Mouse (Mus musculus) intestine, postnatal 0 days (tissue): Measurements from ENCODE around the gene Gstp1. TPM values are rescaled to one million over a fixed set of nuclear protein-coding genes. Genes with fewer than 3 reads are reported as not detected.
A peak's percentile ranks its signal among the peaks of the same experiment; 100 is the strongest.

Experiments
- ATAC-seq: fragments of 200-750 bp; cut with Nextera tagmentation; 2 replicates; pipeline ENCODE4 v1.8.0; 2017; ENCODE audit warnings: mild to moderate bottlenecking, moderate TSS enrichment, moderate library complexity
- H3K27ac ChIP-seq: fragments of 300-500 bp; sonication (generic); 2 replicates; pipeline ENCODE4 v1.5.1; 2014; ENCODE audit warnings: mild to moderate bottlenecking, low read depth, low read length, moderate library complexity
- H3K27me3 ChIP-seq: fragments of 300-500 bp; sonication (generic); replicated peaks from 2 replicates; pipeline ENCODE4 v1.6.1; 2014; ENCODE audit warnings: low read length, mixed read lengths; ENCODE audit not compliant: control insufficient read depth, insufficient read depth
- H3K36me3 ChIP-seq: fragments of 300-500 bp; sonication (generic); 2 replicates; pipeline ENCODE4 v1.6.1; 2014; ENCODE audit warnings: mild to moderate bottlenecking, moderate library complexity; ENCODE audit not compliant: control insufficient read depth, insufficient read depth
- H3K4me1 ChIP-seq: fragments of 300-500 bp; sonication (generic); replicated peaks from 2 replicates; pipeline ENCODE4 v1.6.1; 2014; ENCODE audit warnings: antibody characterized with exemption, low read length, mixed read lengths; ENCODE audit not compliant: control insufficient read depth, insufficient read depth
- H3K4me2 ChIP-seq: fragments of 300-500 bp; sonication (generic); replicated peaks from 2 replicates; pipeline ENCODE4 v1.6.1; 2014; ENCODE audit warnings: low read depth, mild to moderate bottlenecking, moderate library complexity
- H3K4me3 ChIP-seq: fragments of 300-500 bp; sonication (generic); 2 replicates; pipeline ENCODE4 v1.5.1; 2014; ENCODE audit warnings: low read depth, low read length
- H3K9ac ChIP-seq: fragments of 300-500 bp; sonication (generic); 2 replicates; pipeline ENCODE4 v1.6.1; 2014; ENCODE audit warnings: mild to moderate bottlenecking, low read depth, low read length
- H3K9me3 ChIP-seq: fragments of 300-500 bp; sonication (generic); 2 replicates; pipeline ENCODE4 v1.6.1; 2016; ENCODE audit warnings: mixed run types; ENCODE audit not compliant: control insufficient read depth
- CTCF ChIP-seq: sonication (generic); IDR thresholded peaks from 2 replicates; pipeline ENCODE4 v1.5.1; 2016; ENCODE audit warnings: low read depth, mild to moderate bottlenecking, control low read depth, antibody characterized with exemption, moderate library complexity
- WGBS: fragments of 180-500 bp; shearing (Covaris S2); extraction: QIAGEN DNeasy Blood & Tissue Kit; methylation state at CpG from one replicate; pipeline ENCODE4 v1.1.7; 2014; 5-methylcytosine and 5-hydroxymethylcytosine counted together
- polyA plus RNA-seq: library from polyadenylated mRNA; unstranded; fragments of >200 nt; fragmentation: Nextera tagmentation; extraction: Ambion mirVana; gene quantifications from 2 replicates; pipeline ENCODE4 v1.2.1, GENCODE M21; 2015

Gene Gstp1
- polyA plus RNA-seq, 1 experiment from 2014 or later = 746 TPM

- ATAC-seq = no peak
- no peaks in the 10 kb centered on the region for H3K27me3 ChIP-seq
- H3K9me3 ChIP-seq = no peaks in the 10 kb centered on the region
- peaks cover 10% of the 10 kb centered on the region; the same call in 1 of the 2 replicates for H3K4me1 ChIP-seq
- no peak overlapping the region for H3K9ac ChIP-seq
- TF ChIP-seq CTCF = no peak
- peak overlapping the region; percentile 69 for H3K27ac ChIP-seq
- WGBS = 40% methylated on average over 4 of the region's 4 CpGs
- H3K4me2 ChIP-seq = no peak overlapping the region
- no peak overlapping the region for H3K4me3 ChIP-seq
- no peaks in the 10 kb centered on the region for H3K36me3 ChIP-seq
These were observed 18.9 kb upstream of the Gstp1 start for GRCm38 (mm10) chr19:4056727-4057126.

GRCm38 (mm10) chr19:4055947-4056693 lies 18.3 kb upstream of the Gstp1 start:
- H3K27me3 ChIP-seq = no peaks in the 10 kb centered on the region
- no peak overlapping the region for H3K4me3 ChIP-seq
- no peaks in the 10 kb centered on the region for H3K36me3 ChIP-seq
- peak; percentile 50 for ATAC-seq
- H3K4me1 ChIP-seq = peaks cover 10% of the 10 kb centered on the region; the same call in 1 of the 2 replicates
- no peak overlapping the region for H3K9ac ChIP-seq
- H3K9me3 ChIP-seq = no peaks in the 10 kb centered on the region
- H3K4me2 ChIP-seq = 0 out of 2 replicates have a peak overlapping the region, but pooled peaks have one; percentile 0
- TF ChIP-seq CTCF = peak; percentile 28
- H3K27ac ChIP-seq = peak overlapping the region; percentile 69
- 24% methylated on average over 15 of the region's 15 CpGs for WGBS

GRCm38 (mm10) chr19:4055216-4055946 lies 17.6 kb upstream of the Gstp1 start:
- H3K4me1 ChIP-seq = peaks cover 10% of the 10 kb centered on the region; the same call in 1 of the 2 replicates
- H3K9me3 ChIP-seq = no peaks in the 10 kb centered on the region
- H3K36me3 ChIP-seq = no peaks in the 10 kb centered on the region
- no peaks in the 10 kb centered on the region for H3K27me3 ChIP-seq
- no peak overlapping the region for H3K9ac ChIP-seq
- H3K4me3 ChIP-seq = no peak overlapping the region
- no peak for ATAC-seq
- TF ChIP-seq CTCF = no peak
- H3K4me2 ChIP-seq = 0 out of 2 replicates have a peak overlapping the region, but pooled peaks have one; percentile 0
- H3K27ac ChIP-seq = peak overlapping the region; percentile 69; the same call in 1 of the 2 replicates
- WGBS = 59% methylated on average over 8 of the region's 8 CpGs

GRCm38 (mm10) chr19:4054613-4055012 lies 16.8 kb upstream of the Gstp1 start:
- Histone ChIP-seq H3K36me3 (no peaks in the 10 kb centered on the region), H3K4me3 (no peak overlapping the region), H3K9ac (no peak overlapping the region), H3K27ac (no peak overlapping the region), H3K4me1 (peaks cover 10% of the 10 kb centered on the region; the same call in 1 of the 2 replicates), H3K9me3 (no peaks in the 10 kb centered on the region), H3K27me3 (no peaks in the 10 kb centered on the region), H3K4me2 (no peak overlapping the region)
- 88% methylated on average over 5 of the region's 5 CpGs for WGBS
- no peak for TF ChIP-seq CTCF
- no peak for ATAC-seq

- WGBS = 79% methylated on average over 5 of the region's 5 CpGs
These were observed 14.8 kb upstream of the Gstp1 start for GRCm38 (mm10) chr19:4052516-4053030.

More at GRCm38 (mm10) chr19:4052516-4053030, 14.8 kb upstream of the Gstp1 start:
- Histone ChIP-seq H3K27ac (no peak overlapping the region), H3K36me3 (no peaks in the 10 kb centered on the region), H3K9me3 (no peaks in the 10 kb centered on the region), H3K4me3 (no peak overlapping the region), H3K9ac (no peak overlapping the region), H3K4me2 (no peak overlapping the region), H3K27me3 (no peaks in the 10 kb centered on the region), H3K4me1 (peaks cover 10% of the 10 kb centered on the region; the same call in 1 of the 2 replicates)
- ATAC-seq = no peak
- TF ChIP-seq CTCF = no peak
